Mouse (Mus musculus): ENCODE results near the gene Cpne7. TPM values are rescaled to one million over a fixed set of nuclear protein-coding genes. Genes with fewer than 3 reads are reported as not detected.

Cpne7 gene
- polyA plus RNA-seq, 1 experiment from 2014 or later = 0.31 TPM

- WGBS (ENCODE audit: insufficient replicate concordance) = 46% methylated on average over 4 of the region's 4 CpGs
- Histone ChIP-seq H3K9me3 (replicated peaks; ENCODE audit: control insufficient read depth, low read length) (no peaks in the 10 kb centered on the region), H3K9ac (ENCODE audit: low read depth, low read length) (no peak overlapping the region), H3K4me3 (ENCODE audit: low read depth, low read length) (no peak overlapping the region), H3K4me1 (ENCODE audit: control insufficient read depth, insufficient read depth, low read length) (peaks cover 18% of the 10 kb centered on the region), H3K36me3 (ENCODE audit: control insufficient read depth, insufficient read depth, low read length) (no peaks in the 10 kb centered on the region), H3K27ac (ENCODE audit: low read depth, low read length) (no peak overlapping the region), H3K4me2 (no peak overlapping the region), H3K27me3 (ENCODE audit: control insufficient read depth, insufficient read depth, low read length) (no peaks in the 10 kb centered on the region)
- no peak for ATAC-seq (replicated peaks; ENCODE audit: insufficient number of reproducible peaks, low FRiP score, low TSS enrichment)
These were observed 21.6 kb downstream of the Cpne7 start for GRCm38 (mm10) chr8:123138741-123139140.

GRCm38 (mm10) chr8:123141741-123142462 is 24.7 kb downstream of the Cpne7 start:
- Histone ChIP-seq H3K9me3 (replicated peaks; ENCODE audit: control insufficient read depth, low read length) (no peaks in the 10 kb centered on the region), H3K4me1 (ENCODE audit: control insufficient read depth, insufficient read depth, low read length) (peaks cover 13% of the 10 kb centered on the region), H3K4me3 (ENCODE audit: low read depth, low read length) (no peak overlapping the region), H3K9ac (ENCODE audit: low read depth, low read length) (no peak overlapping the region), H3K36me3 (ENCODE audit: control insufficient read depth, insufficient read depth, low read length) (no peaks in the 10 kb centered on the region), H3K27me3 (ENCODE audit: control insufficient read depth, insufficient read depth, low read length) (no peaks in the 10 kb centered on the region), H3K4me2 (no peak overlapping the region), H3K27ac (ENCODE audit: low read depth, low read length) (no peak overlapping the region)
- no peak for ATAC-seq (replicated peaks; ENCODE audit: insufficient number of reproducible peaks, low FRiP score, low TSS enrichment)
- 76% methylated on average over 14 of the region's 14 CpGs for WGBS (ENCODE audit: insufficient replicate concordance)

- H3K9ac ChIP-seq (ENCODE audit: low read depth, low read length) = no peak overlapping the region
- no peaks in the 10 kb centered on the region for H3K4me1 ChIP-seq (ENCODE audit: control insufficient read depth, insufficient read depth, low read length)
- ATAC-seq (replicated peaks; ENCODE audit: insufficient number of reproducible peaks, low FRiP score, low TSS enrichment) = no peak
- H3K9me3 ChIP-seq (replicated peaks; ENCODE audit: control insufficient read depth, low read length) = no peaks in the 10 kb centered on the region
- H3K36me3 ChIP-seq (ENCODE audit: control insufficient read depth, insufficient read depth, low read length) = no peaks in the 10 kb centered on the region
- 56% methylated on average over 6 of the region's 6 CpGs for WGBS (ENCODE audit: insufficient replicate concordance)
- no peak overlapping the region for H3K4me3 ChIP-seq (ENCODE audit: low read depth, low read length)
- no peak overlapping the region for H3K27ac ChIP-seq (ENCODE audit: low read depth, low read length)
- H3K27me3 ChIP-seq (ENCODE audit: control insufficient read depth, insufficient read depth, low read length) = no peaks in the 10 kb centered on the region
- no peak overlapping the region for H3K4me2 ChIP-seq
These were observed 28.1 kb downstream of the Cpne7 start for GRCm38 (mm10) chr8:123145279-123145678.

- no peaks in the 10 kb centered on the region for H3K9me3 ChIP-seq (replicated peaks; ENCODE audit: control insufficient read depth, low read length)
- no peak overlapping the region for H3K4me3 ChIP-seq (ENCODE audit: low read depth, low read length)
- H3K4me2 ChIP-seq = no peak overlapping the region
- H3K27ac ChIP-seq (ENCODE audit: low read depth, low read length) = no peak overlapping the region
- H3K27me3 ChIP-seq (ENCODE audit: control insufficient read depth, insufficient read depth, low read length) = no peaks in the 10 kb centered on the region
- no peak overlapping the region for H3K9ac ChIP-seq (ENCODE audit: low read depth, low read length)
- 0 out of 2 replicates have a peak, but pooled peaks cover 3% of the 10 kb centered on the region for H3K4me1 ChIP-seq (ENCODE audit: control insufficient read depth, insufficient read depth, low read length)
- 79% methylated on average over 7 of the region's 7 CpGs for WGBS (ENCODE audit: insufficient replicate concordance)
- H3K36me3 ChIP-seq (ENCODE audit: control insufficient read depth, insufficient read depth, low read length) = no peaks in the 10 kb centered on the region
- ATAC-seq (replicated peaks; ENCODE audit: insufficient number of reproducible peaks, low FRiP score, low TSS enrichment) = no peak
These were observed 29.2 kb downstream of the Cpne7 start for GRCm38 (mm10) chr8:123146390-123146789.

GRCm38 (mm10) chr8:123150737-123151171 is 33.6 kb downstream of the Cpne7 start:
- no peak for ATAC-seq (replicated peaks; ENCODE audit: insufficient number of reproducible peaks, low FRiP score, low TSS enrichment)
- Histone ChIP-seq H3K27me3 (ENCODE audit: control insufficient read depth, insufficient read depth, low read length) (no peaks in the 10 kb centered on the region), H3K27ac (ENCODE audit: low read depth, low read length) (no peak overlapping the region), H3K9me3 (replicated peaks; ENCODE audit: control insufficient read depth, low read length) (no peaks in the 10 kb centered on the region), H3K4me3 (ENCODE audit: low read depth, low read length) (no peak overlapping the region), H3K4me1 (ENCODE audit: control insufficient read depth, insufficient read depth, low read length) (peaks cover 3% of the 10 kb centered on the region; the same call in 1 of the 2 replicates), H3K36me3 (ENCODE audit: control insufficient read depth, insufficient read depth, low read length) (no peaks in the 10 kb centered on the region), H3K9ac (ENCODE audit: low read depth, low read length) (no peak overlapping the region), H3K4me2 (no peak overlapping the region)
- 58% methylated on average over 9 of the region's 9 CpGs for WGBS (ENCODE audit: insufficient replicate concordance)

GRCm38 (mm10) chr8:123155177-123155576 is 38.0 kb downstream of the Cpne7 start:
- Histone ChIP-seq H3K4me2 (no peak overlapping the region), H3K27me3 (ENCODE audit: control insufficient read depth, insufficient read depth, low read length) (no peaks in the 10 kb centered on the region), H3K36me3 (ENCODE audit: control insufficient read depth, insufficient read depth, low read length) (no peaks in the 10 kb centered on the region), H3K9ac (ENCODE audit: low read depth, low read length) (no peak overlapping the region), H3K4me3 (ENCODE audit: low read depth, low read length) (no peak overlapping the region), H3K27ac (ENCODE audit: low read depth, low read length) (no peak overlapping the region), H3K4me1 (ENCODE audit: control insufficient read depth, insufficient read depth, low read length) (peaks cover 25% of the 10 kb centered on the region), H3K9me3 (replicated peaks; ENCODE audit: control insufficient read depth, low read length) (no peaks in the 10 kb centered on the region)
- no peak for ATAC-seq (replicated peaks; ENCODE audit: insufficient number of reproducible peaks, low FRiP score, low TSS enrichment)
- WGBS (ENCODE audit: insufficient replicate concordance) = 54% methylated on average over 5 of the region's 5 CpGs

- ATAC-seq (replicated peaks; ENCODE audit: insufficient number of reproducible peaks, low FRiP score, low TSS enrichment) = peak; percentile 36; the same call in 1 of the 2 replicates
- no peaks in the 10 kb centered on the region for H3K9me3 ChIP-seq (replicated peaks; ENCODE audit: control insufficient read depth, low read length)
- peaks cover 23% of the 10 kb centered on the region for H3K4me1 ChIP-seq (ENCODE audit: control insufficient read depth, insufficient read depth, low read length)
- H3K4me2 ChIP-seq = peak overlapping the region; percentile 14; the same call in 1 of the 2 replicates
- no peak overlapping the region for H3K4me3 ChIP-seq (ENCODE audit: low read depth, low read length)
- no peaks in the 10 kb centered on the region for H3K27me3 ChIP-seq (ENCODE audit: control insufficient read depth, insufficient read depth, low read length)
- no peaks in the 10 kb centered on the region for H3K36me3 ChIP-seq (ENCODE audit: control insufficient read depth, insufficient read depth, low read length)
- no peak overlapping the region for H3K27ac ChIP-seq (ENCODE audit: low read depth, low read length)
- WGBS (ENCODE audit: insufficient replicate concordance) = 45% methylated on average over 9 of the region's 9 CpGs
- H3K9ac ChIP-seq (ENCODE audit: low read depth, low read length) = no peak overlapping the region
These were observed 39.0 kb downstream of the Cpne7 start for GRCm38 (mm10) chr8:123156070-123156773.

- no peak for ATAC-seq (replicated peaks; ENCODE audit: insufficient number of reproducible peaks, low FRiP score, low TSS enrichment)
- no peaks in the 10 kb centered on the region for H3K9me3 ChIP-seq (replicated peaks; ENCODE audit: control insufficient read depth, low read length)
- no peak within 1 kb of the TSS for H3K4me3 ChIP-seq (ENCODE audit: low read depth, low read length)
- WGBS (ENCODE audit: insufficient replicate concordance) = 30% methylated on average over 13 of the region's 13 CpGs
- peaks cover 23% of the 10 kb centered on the region for H3K4me1 ChIP-seq (ENCODE audit: control insufficient read depth, insufficient read depth, low read length)
- H3K27ac ChIP-seq (ENCODE audit: low read depth, low read length) = no peak within 1 kb of the TSS
- peak within 1 kb of the TSS; percentile 48 for H3K4me2 ChIP-seq
- H3K27me3 ChIP-seq (ENCODE audit: control insufficient read depth, insufficient read depth, low read length) = no peaks in the 10 kb centered on the region
- no peaks in the 10 kb centered on the region for H3K36me3 ChIP-seq (ENCODE audit: control insufficient read depth, insufficient read depth, low read length)
- peak within 1 kb of the TSS; percentile 24 for H3K9ac ChIP-seq (ENCODE audit: low read depth, low read length)
These were observed 40.8 kb downstream of the Cpne7 start, which contains the start of gene Sult5a1 for GRCm38 (mm10) chr8:123157888-123158465. TSS of gene Sult5a1 (minus strand) at chr8:123158315.

Measured in heart, embryonic 11.5 days (tissue).